Mouse (Mus musculus) CH12.LX (cell line): ENCODE measurements around the gene Mroh2a.

ENCODE experiments used
- CTCF ChIP-seq, 2 experiments: IDR thresholded peaks in 1 of 2; conservative IDR thresholded peaks in 1 of 2; 2 replicates each; pipeline ENCODE4 v1.5.1; 2011 to 2012; ENCODE audit warnings: low read depth in 2 of 2, low read length in 2 of 2, improper control_type of control experiment in 1 of 2, inconsistent platforms in 1 of 2, mild to moderate bottlenecking in 1 of 2, moderate library complexity in 1 of 2
- EP300 ChIP-seq: IDR thresholded peaks from 2 replicates; pipeline ENCODE4 v1.6.1; 2011; ENCODE audit warnings: low read length, improper control_type of control experiment
- POLR2A ChIP-seq: IDR thresholded peaks from 2 replicates; pipeline ENCODE4 v1.6.1; 2011; ENCODE audit warnings: low read depth, mild to moderate bottlenecking, improper control_type of control experiment, low read length
- ZMIZ1 ChIP-seq: IDR thresholded peaks from 2 replicates; pipeline ENCODE4 v1.6.1; 2012; ENCODE audit warnings: low read depth, mild to moderate bottlenecking, inconsistent platforms, low read length, improper control_type of control experiment

DNA sequence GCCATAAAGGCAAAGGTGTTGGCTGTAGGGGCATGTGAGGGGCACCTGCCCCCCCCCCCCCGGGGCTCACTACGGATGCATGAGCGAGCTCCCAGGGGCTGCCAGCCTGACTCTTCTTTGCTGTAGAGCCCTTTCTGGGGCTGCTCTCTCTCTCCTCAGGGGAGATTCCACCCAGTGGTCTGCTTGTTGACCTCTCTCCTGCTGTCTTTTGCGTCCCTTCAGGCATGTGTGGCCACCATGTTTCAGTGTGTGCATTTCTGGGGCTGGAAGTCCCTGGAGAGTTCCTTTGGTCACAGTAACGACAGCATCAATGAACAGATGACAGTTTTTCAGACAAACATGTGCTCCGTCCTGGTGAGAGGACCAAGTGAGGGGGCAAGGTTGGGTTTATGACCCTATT is 31.6 kb downstream of the Mroh2a start:
- TF ChIP-seq EP300: no peak
- TF ChIP-seq POLR2A: no peak
- TF ChIP-seq CTCF (conservative IDR thresholded peaks at IDR 0.05 in 1 of 2, IDR thresholded peaks at IDR 0.05 in 1 of 2; ENCODE audit: low read depth in 2 of 2, low read length in 2 of 2): no peak
- no peak for TF ChIP-seq ZMIZ1
